Mouse (Mus musculus): Measurements from ENCODE around the gene Akap6.

The Akap6 gene

DNA sequence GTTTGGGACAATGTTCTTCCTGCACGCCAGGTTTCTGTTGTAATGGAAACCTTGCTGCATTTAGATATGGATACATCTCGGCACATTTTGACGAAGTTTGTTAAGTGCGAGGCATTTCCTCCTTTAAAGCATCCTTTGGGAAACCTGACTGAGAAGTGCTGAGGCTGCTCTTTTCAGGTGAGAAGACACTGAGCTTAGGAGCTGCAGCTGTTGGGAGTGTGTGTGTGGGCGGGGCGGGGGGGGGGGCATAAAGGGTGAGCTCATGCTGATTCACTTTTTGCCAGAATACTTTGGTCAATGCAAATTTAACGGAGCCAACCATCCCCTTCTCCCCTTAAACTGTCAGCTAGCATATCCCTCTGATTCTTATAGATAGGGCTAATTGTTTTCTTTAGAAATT, 81.9 kb downstream of the Akap6 start:
- DNase-seq (ENCODE audit: low spot score in 2 of 2) = no peak

DNA sequence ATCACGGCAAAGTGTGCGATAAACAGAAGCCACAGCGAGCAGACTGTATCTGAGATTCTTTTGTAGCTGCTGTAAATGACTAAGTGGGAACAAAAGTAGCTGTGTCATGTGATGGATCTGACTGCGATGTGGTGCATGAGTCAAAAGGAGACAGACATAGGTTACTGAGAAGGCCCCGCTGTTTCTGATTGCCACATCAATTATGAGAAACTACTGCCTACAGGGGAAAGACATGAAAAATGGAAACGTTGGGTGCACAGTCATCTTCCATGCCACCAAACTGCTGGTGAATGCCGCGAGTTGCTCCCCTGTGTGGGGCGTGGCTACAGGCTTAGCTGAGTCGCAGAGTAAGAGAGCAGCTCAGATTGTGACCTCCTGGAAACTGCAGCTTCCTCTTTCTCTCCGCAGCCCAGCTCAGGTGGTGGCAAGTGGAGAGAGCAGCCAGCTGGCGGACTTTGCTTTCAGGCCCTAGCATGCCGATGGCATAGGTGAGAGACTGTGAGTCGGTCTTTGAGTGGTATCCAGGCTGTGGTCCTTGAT, 83.8 kb downstream of the Akap6 start:
- no peak for DNase-seq (ENCODE audit: low spot score in 2 of 2)

DNA sequence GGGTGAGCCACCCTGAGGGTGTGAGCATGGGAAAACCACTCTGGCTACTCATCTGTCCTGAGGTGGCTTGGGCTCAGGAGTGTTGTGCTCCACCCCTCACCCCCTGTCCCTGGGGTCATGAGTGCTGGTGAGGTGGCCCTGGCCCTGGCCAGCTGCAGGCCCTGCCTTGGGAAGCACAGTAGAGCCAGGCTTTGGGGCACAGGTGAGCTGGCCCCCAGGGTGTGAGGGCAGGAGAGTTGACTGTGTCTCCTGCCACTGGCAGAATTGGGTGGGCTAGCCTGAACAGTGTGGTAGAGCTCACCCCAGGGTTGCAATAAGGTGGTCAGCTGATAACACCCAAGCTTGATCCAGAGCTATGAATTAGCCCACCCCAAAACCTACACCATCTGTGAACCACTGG, 86.0 kb downstream of the Akap6 start:
- no peak for DNase-seq (ENCODE audit: low spot score in 2 of 2)

DNA sequence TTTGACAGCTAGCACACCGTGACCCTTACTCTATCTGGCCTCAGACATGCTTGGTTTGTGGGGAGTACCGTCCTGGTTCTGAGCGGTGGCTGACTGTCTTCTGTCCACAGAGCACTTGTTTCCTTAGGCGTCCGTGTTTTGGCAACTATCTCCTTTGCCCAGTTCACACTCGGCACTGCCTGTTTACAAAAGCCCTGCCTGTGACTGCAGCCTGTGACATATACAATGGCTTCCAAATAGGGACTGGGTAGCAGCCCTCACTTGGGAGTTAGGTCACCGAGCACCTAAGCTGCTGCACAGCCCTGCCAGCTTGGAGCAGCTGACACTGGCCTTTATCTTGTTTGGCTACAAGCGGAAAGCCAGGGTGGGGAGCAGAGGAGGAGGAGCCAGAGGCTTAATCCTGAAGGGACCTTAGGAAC, 91.2 kb downstream of the Akap6 start:
- peak; percentile 81 to 84 for DNase-seq (ENCODE audit: low spot score in 2 of 2)

DNA sequence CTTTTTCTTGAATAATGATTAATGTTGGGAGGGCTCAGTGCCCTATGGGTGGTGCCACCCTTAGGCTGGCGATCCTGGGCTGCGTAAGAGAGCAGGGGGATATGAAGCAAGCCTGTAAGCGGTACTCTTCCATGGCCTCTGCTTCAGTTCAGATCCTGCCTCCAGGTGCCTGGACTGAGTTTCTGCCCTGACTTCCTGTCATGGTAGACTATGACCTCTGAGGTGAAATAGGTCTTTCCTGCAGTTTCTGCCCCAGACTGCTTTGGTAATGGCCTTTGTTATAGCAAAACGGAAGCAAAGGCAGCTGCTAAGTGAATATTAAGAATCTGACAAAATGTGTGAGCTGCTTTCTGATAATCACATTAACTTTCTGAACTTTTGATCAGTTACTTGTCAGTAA, 94.9 kb downstream of the Akap6 start:
- DNase-seq (ENCODE audit: low spot score in 2 of 2) = peak; percentile 29 to 61

DNA sequence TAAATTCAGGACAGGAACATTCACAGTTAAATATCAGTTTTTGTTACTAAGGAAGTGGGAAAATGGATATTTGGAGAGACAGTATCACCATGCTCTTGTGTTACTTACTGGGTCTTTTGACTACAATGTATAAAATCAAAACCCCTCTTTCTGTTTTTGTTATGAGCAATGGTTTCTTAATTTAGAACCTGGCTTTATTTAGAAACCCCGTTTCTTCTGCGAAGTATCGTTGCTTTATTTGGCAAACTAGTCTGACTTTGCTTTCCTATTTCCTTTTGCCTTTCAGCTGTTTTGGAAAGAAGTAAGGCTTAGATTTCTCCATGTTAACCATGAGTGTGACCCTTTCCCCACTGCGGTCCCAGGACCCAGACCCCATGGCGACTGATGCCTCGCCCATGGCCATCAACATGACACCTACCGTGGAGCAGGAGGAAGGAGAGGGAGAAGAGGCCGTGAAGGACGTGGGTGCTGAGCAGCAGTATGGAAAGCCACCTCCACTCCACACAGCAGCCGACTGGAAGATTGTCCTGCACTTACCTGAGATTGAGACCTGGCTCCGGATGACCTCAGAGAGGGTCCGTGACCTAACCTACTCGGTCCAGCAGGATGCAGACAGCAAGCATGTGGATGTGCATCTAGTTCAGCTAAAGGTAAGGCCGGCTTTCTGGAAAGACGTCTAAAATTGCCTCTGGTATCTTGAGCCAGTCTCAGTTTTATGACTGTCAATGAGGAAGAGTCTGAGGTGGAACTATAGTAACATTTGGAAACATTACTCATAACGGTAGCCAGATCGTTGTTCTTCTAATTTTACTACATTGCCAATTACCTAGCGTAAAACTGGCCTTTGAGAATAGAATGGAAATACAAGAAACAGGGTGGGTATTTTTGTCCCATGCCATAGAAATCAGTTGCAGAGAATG, 96.6 kb downstream of the Akap6 start:
- DNase-seq (ENCODE audit: low spot score in 2 of 2) = no peak

DNA sequence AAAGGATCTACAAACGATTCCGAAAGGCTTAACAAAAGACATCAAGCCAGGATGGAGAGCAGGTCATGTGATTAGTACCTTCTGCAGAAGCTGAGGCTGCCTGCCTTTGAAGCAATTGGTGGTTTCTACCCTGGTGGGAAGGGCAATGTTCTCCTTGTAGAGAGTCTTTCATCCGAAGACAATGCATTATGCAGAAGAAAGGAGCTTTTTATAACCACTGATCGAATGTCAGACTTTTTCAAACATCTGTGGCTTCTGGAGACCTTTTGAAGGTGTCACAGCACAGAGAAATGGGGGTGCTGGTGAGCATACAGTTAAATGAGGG, 97.2 kb downstream of the Akap6 start:
- DNase-seq (ENCODE audit: low spot score in 2 of 2) = no peak

DNA sequence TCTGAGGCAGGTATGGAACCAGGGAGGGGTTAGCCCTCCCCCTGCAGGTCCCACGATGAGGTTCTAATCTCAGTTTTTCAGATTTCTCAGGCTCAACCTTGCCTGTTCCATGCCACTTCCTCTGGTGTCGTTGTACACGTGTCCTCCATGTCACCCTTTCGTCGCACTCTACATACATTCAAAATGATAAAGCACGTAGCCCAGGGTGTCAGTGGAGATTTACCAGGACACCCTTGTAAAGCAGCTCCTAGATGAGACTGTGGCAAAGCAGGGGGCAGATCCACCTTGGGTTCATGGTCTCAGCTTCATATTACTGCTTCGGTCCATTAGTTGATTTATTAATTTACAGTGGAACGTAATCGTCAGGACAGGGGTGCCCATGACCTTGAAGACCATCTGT, 100.5 kb downstream of the Akap6 start:
- DNase-seq (ENCODE audit: low spot score in 2 of 2) = no peak

DNA sequence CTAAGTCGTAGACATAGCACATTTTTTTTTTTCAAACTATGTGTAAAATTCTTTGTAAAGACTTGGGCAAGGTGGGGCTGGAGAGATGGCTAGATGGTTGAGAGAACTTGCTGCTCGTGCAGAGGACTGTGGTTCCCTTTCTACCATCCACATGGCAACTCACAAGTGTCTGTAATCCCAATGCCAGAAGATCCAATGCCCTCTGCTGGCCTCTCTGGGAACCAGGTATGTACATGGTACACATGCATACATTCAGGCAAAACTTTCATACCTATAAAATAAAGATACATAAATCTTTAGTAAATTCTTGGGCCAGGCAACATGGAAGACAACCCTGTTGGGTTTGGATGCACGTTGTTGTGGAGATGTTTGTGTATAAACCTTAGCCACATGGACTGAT, 107.1 kb downstream of the Akap6 start:
- DNase-seq (ENCODE audit: low spot score in 2 of 2) = no peak

DNA sequence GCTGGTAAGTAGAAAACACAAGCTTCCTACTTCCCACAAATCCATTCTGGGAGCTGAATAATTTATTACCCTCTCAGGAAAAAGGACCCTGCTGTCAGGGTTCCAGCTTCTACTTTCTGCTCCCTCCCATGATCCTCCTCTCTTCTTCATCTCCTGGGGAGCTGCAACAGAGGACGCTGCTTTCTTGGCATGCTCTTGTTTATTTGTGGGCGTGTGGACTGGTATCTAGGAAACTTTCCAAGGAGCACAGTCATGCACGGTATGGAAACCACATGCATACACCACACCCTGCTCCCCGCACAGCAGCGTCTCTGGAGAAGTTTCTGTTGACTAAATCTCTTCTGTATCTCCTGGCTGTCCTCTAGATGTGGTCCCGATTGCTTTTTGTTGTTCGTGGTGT, 119.4 kb downstream of the Akap6 start:
- no peak for DNase-seq (ENCODE audit: low spot score in 2 of 2)

DNA sequence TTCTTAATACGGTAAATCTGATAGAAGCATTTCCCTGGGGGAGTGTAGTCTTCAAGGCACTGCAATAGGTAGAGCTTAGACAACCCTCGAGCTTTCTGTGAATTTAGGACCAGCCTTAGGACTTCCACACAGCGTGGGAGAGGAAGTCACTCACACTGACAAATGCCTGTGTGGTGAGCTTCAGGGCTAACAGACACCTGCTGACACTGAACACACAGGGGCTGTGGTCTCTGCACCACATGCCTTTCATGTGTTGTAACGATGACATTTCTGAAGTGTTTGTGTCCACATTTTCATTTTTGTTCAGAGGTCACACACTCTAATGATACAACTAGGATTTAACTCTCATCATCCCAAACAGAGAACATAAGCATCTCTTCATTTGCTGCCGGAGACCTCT, 125.6 kb downstream of the Akap6 start:
- no peak for DNase-seq (ENCODE audit: low spot score in 2 of 2)

DNA sequence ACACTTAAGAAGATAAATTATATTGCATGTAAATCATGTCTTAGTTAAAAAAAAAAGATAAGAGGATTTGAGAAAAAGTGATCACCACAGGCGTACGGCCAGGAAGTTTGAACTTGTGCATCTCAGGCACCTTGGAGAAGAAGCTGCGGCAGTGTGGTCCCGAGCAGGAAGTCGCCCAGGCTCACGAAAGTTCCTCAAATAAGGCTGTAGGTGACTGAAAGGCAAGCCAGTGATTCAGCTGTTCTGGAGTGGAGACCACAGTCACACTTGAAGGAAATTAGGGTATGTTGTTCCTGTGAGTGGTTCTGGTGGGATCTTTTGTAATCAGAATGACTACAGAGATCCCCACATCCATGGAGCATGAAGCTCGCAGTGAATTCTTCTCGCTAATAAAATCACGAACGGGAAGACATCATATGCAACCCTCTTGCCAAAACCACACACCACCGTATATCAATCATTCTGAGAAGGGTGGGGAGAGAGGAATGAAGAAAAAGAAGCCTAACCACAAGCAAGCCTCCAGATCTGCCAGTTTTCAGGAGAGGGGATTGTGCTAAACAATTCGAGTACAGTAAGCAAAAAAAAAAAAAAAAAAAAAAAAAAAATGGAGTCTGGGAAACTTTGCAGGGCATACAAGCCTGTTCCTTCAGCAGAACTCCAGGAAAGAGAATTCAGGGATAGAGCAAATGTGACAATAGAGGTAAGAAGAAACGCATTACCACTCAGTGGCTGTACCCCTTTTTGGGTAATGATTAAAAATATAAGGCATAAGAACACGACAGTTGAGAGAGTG, 130.0 kb downstream of the Akap6 start:
- DNase-seq (ENCODE audit: low spot score in 2 of 2) = no peak

DNA sequence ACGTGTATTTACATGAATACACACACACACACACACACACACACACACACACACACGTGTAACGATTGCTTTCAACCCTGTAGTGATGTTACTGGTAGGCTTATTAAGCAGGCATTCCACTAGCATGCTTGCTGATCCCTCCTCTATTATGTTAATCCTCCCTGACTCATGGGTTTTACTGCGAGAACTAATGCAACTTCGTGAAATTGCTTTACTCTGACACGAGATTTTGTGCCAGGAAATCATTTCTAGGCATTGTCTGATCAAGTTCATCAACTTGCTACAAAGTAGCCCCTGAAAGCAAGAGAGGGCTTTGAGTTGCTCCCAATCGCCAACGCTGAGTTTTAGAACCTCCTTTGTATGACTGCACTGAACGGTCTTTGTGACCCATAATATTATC, 132.6 kb downstream of the Akap6 start:
- no peak for DNase-seq (ENCODE audit: low spot score in 2 of 2)

DNA sequence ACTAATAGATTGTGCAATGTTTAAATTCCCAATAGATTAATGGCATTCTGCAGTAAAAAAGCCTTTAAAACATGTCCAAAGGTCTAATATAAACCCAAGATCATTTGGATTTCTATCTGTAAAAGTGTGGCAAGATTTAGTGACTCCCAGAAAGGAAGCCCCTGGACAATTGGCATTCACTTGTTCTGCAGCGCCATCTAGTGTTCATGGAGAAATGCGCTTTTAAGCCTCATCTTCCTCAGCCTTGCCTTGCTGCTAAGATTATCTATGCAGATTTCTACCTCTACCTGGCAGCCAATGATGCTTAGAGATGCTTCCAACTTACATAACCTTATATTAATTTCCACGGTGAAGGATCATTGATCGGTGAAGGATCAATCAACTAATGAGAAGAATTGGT, 133.0 kb downstream of the Akap6 start:
- DNase-seq (ENCODE audit: low spot score in 2 of 2) = peak; percentile 58 to 70

DNA sequence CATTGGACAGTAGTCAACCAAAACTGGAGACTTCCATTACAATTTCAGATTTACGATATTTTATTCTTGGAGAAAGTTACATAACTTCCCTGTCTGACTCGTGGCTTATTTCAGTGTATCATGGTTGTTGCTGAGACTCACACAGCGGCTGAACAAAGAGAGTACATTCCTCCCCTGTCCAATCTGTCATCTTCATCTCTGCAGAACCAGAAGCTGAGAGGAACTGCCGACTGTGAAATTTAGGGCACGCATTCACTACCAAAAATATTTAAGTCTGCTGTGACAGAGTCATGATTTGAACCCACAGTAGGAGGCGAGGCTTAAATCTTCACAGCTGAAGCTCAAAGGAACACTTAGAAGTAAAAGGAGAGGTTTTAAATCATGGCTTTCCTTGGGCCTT, 134.0 kb downstream of the Akap6 start:
- no peak for DNase-seq (ENCODE audit: low spot score in 2 of 2)

DNA sequence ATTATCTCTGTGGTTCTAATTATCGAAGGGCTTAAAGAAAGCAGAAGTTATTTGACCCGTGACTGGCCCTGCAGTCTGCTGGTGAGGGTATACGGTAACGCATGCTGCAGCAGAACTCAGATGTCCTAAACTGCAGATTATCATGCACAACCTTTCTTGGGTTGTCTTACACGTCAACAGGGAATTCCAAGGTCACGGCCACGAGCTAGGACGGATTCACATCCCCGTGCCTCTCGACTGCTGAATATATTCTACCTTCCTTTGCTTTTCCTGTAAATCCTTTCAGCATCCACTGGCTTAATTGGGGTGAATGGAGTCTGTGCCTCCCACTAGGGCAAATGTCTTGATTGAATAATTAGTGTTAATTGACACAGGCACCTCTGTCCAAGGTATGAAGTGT, 134.9 kb downstream of the Akap6 start:
- DNase-seq (ENCODE audit: low spot score in 2 of 2) = no peak

DNA sequence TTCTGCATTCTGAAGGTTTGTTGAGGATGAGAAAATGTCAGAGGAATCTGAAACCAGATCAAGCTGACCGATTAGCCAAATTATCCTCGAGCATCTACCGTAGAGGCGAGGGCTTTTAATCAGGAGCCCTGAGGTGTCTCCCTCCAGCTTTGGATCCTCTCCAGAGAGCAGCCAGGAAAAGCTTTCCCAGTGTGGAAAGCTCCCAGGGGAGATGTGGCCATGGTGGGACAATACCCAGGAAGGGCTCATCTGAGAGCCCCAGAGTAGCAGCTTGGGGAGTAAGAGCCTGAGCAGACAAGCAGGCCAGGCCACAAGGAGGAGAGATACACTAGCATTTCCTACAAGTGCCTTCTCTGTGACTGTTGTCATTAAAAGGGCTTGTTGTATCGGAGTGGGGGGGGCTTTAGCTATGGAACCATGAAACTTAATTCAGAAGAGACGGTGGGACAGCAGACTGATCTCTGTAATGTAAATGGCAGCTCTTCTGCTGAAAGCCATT, 135.6 kb downstream of the Akap6 start:
- DNase-seq (ENCODE audit: low spot score in 2 of 2) = peak; percentile 12 to 33

DNA sequence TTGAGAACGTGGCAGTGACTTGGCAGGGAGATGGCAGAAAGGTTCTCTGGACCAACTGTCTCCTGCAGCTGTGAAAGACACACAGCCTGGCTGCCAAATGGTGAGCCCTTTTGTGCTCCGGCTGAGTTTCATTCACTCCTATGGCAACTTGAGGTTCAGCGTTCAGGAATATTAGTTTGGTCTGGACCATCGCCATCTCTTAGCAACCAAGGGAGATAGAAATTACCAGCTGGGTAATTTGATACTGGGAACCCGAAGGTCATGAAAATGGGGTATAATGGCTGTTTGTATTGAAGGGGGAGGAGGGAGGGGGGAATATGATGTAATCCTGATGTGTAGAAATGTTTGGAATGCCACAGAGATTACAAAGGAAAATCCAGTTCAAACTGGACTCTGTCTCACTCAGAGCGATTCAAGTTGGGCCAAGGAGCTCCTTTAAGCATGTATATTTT, 136.1 kb downstream of the Akap6 start:
- DNase-seq (ENCODE audit: low spot score in 2 of 2) = peak; percentile 14 to 24

DNA sequence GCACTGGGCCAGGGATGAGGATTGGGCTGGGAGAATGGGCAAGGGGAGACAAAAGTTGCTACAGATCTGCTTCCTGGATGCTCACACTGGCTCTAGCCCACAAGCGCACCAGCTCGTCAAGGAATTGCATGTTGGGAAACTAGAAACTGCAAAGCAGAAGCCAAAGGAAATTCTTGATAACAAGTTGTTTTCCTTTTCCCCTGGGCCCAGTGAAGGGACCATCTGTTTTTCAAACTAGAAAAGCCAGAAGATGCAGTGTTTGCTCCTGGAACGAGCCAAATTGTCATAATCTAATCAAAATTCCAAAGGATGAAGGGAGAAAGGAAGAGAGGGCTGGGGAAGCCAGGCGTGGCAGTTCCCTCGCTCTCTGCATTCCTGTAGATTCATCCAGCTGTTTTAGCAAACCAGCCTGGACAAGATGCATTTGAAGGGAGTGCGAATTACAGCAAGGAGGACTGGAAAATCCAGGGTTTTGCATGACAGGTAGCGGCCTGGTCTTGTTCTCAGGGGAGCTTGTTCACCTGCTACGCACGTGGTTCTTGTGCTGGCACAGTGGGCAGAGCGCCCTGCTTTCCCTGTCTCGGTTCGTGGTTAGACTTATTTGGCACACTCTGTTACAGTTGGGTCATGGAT, 136.8 kb downstream of the Akap6 start:
- DNase-seq (ENCODE audit: low spot score in 2 of 2) = peak; percentile 58 to 74

DNA sequence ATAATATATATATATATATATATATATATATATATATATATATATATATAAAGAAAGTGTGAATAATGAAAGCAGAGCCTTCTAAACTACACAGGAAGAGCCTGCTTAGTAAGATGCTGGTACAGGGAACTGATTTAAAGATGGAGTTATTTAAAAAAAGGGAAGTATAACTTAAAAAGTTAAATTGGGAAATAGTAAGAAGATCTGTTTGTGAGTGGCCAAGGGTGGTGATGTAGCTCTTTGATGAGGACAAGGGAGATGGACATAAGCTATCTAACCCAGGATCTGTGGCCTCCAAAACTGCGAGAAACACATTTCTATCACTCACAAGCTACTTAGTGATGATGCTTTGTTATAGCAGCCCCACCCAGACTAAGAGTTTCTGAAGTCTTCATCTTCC, 146.8 kb downstream of the Akap6 start:
- DNase-seq (ENCODE audit: low spot score in 2 of 2) = no peak

DNA sequence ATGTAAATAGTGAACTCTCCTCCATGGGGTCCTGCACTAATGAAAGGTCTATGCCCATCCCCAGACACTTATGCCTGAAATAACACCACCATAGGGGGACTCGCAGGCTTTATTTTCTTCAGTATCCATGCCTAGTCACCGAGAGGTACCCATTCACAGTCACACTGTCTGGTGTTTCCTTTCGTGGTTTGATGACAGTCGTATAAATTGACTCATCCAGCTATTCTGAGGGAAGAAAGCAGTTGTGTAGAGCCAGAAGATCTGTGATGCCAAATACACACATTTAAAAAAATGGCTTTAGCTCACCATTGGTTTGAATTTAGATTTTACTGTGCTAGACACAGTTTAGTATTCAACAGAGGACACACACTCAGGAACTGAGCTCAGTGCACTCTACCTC, 147.8 kb downstream of the Akap6 start:
- DNase-seq (ENCODE audit: low spot score in 2 of 2) = no peak

Measured in heart, adult 9 months (tissue).